Mouse (Mus musculus) embryonic fibroblast, embryonic 13.5 days (primary cell): ENCODE measurements at regions not wholly inside any gene's neighbourhood (a gene's known extent, or its start where the extent isn't known, plus 50 kb on each side); places are given as distances from the start of the nearest gene placed in this dataset.

Source experiments
- CTCF ChIP-seq: IDR thresholded peaks from 2 replicates; pipeline ENCODE4 v1.5.1; 2011; ENCODE audit warnings: mild to moderate bottlenecking, control low read depth, low read length, moderate library complexity, borderline replicate concordance; ENCODE audit not compliant: insufficient read depth
- POLR2A ChIP-seq: IDR thresholded peaks from 2 replicates; pipeline ENCODE4 v1.6.1; 2011; ENCODE audit warnings: low read depth, mild to moderate bottlenecking, control low read depth, low read length, moderate library complexity

GRCm38 (mm10) chr5:97601384-97601783, 144.6 kb upstream of the Gk2 start:
- TF ChIP-seq CTCF, result no peak
- TF ChIP-seq POLR2A, result no peak
